Mouse (Mus musculus) ES-E14 (cell line): ENCODE data around the gene Il3. TPM values are rescaled to one million over a fixed set of nuclear protein-coding genes. Genes with fewer than 3 reads are reported as not detected.

Source experiments
- DNase-seq: peaks from one replicate; pipeline ENCODE4 v3.0.0-alpha.2; 2013; ENCODE audit warnings: low read depth, low spot score
- H3K27ac ChIP-seq: 2 replicates; pipeline ENCODE4 v1.5.1; 2012; ENCODE audit warnings: low read depth, mild to moderate bottlenecking, low read length, moderate library complexity, mixed read lengths; ENCODE audit not compliant: poor library complexity, insufficient read depth, severe bottlenecking
- H3K36me3 ChIP-seq: 2 replicates; pipeline ENCODE4 v1.6.1; 2012; ENCODE audit warnings: mild to moderate bottlenecking, low read length, moderate library complexity, mixed read lengths; ENCODE audit not compliant: control insufficient read depth, poor library complexity, insufficient read depth, severe bottlenecking
- H3K4me1 ChIP-seq, 2 experiments: fragments of 150-350 bp in 1 of 2; sonication (generic) in 1 of 2; 2 replicates each; pipeline ENCODE4 v1.6.1; 2012; ENCODE audit warnings: low read length in 2 of 2, mild to moderate bottlenecking in 1 of 2, mixed read lengths in 1 of 2; ENCODE audit not compliant: control insufficient read depth in 2 of 2, insufficient read depth in 2 of 2, poor library complexity in 1 of 2
- H3K4me3 ChIP-seq, 2 experiments: fragments of 150-350 bp in 1 of 2; sonication (generic) in 1 of 2; 2 replicates each; pipeline ENCODE4 v1.5.1; 2012; ENCODE audit warnings: low read length in 2 of 2, low read depth in 1 of 2, mild to moderate bottlenecking in 1 of 2, mixed read lengths in 1 of 2; ENCODE audit not compliant: insufficient read depth in 1 of 2, poor library complexity in 1 of 2, severe bottlenecking in 1 of 2
- H3K9ac ChIP-seq: 2 replicates; pipeline ENCODE4 v1.6.1; 2012; ENCODE audit warnings: low read depth, mild to moderate bottlenecking, low read length, mixed read lengths; ENCODE audit not compliant: poor library complexity, insufficient read depth, severe bottlenecking
- H3K9me3 ChIP-seq: fragments of 150-350 bp; sonication (generic); 2 replicates; pipeline ENCODE4 v1.6.1; 2012; ENCODE audit warnings: low read depth, mild to moderate bottlenecking, low read length; ENCODE audit not compliant: control insufficient read depth, insufficient read depth
- CHD2 ChIP-seq: IDR thresholded peaks from 2 replicates; pipeline ENCODE4 v1.6.1; 2014; ENCODE audit warnings: mild to moderate bottlenecking, low read depth, low read length, inconsistent platforms
- HCFC1 ChIP-seq: IDR thresholded peaks from 2 replicates; pipeline ENCODE4 v1.6.1; 2012; ENCODE audit warnings: low read length, inconsistent platforms, borderline replicate concordance; ENCODE audit not compliant: insufficient read depth
- MAFK ChIP-seq: IDR thresholded peaks from 2 replicates; pipeline ENCODE4 v1.6.1; 2014; ENCODE audit warnings: mild to moderate bottlenecking, low read depth, low read length, inconsistent platforms; ENCODE audit not compliant: insufficient read depth
- ZC3H11A ChIP-seq: IDR thresholded peaks from 2 replicates; pipeline ENCODE4 v1.6.1; 2012; ENCODE audit warnings: low read depth, mild to moderate bottlenecking, inconsistent platforms, low read length, borderline replicate concordance
- ZNF384 ChIP-seq: IDR thresholded peaks from 2 replicates; pipeline ENCODE4 v1.6.1; 2012; ENCODE audit warnings: low read depth, low read length, inconsistent platforms
- in situ Hi-C, 2 experiments: fragments of 600-800 bp; cut with MboI; formaldehyde crosslinking; loops; one replicate each; pipeline ENCODE4 v1.15.1; 2025; ENCODE audit warnings: low sequenced_read_pairs in 2 of 2, inconsistent platforms in 1 of 2; ENCODE audit not compliant: unreplicated experiment in 2 of 2
- total RNA-seq: library from RNA; depleted of rRNA; stranded (reverse); fragments of 300-350 nt; gene quantifications from 2 replicates; pipeline ENCODE4 v1.2.3, GENCODE M21; 2012

Il3 gene
- total RNA-seq, 1 experiment, result not detected

DNA sequence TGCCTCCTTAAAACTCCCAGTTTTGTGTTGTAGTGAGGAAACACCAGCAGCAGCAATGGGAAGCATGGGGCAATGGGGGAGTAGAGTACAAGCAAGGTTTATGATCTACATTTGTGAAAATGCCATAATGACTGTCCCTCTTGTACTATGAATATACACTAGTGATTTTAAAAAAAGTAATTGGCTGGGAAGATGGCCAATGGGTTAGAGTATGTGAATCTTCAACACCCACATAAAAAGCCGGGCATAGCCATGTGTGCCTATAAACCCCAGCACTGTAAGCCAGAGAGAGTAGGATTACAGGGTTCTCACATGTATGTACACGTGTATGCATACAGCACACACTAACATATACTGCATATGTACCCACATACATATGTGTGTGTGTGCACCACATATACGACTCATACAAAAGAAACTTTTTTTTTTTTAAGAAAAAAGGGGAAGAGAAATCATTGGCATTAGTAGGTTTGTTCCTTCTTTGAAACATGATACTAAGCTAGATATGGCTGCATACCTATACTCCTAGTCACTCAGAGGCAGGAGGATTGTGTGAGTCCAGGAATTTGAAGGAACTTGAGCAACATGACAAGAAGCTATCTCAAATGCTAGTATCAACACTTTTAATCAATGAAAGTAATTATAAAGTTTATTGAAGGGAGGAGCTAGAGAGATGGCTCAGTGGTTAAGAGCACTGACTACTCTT, 2.3 kb upstream of the Il3 start:
- H3K4me3 ChIP-seq, result no peak overlapping the region
- H3K27ac ChIP-seq, result no peak overlapping the region
- no peak for DNase-seq
- no peak overlapping the region for H3K9ac ChIP-seq
- no peaks in the 10 kb centered on the region for H3K36me3 ChIP-seq
- H3K9me3 ChIP-seq, result no peaks in the 10 kb centered on the region
- no peaks in the 10 kb centered on the region; a peak in 1 of 4 replicates for H3K4me1 ChIP-seq
- TF ChIP-seq HCFC1 (no peak), ZC3H11A (no peak), MAFK (no peak), CHD2 (no peak), ZNF384 (no peak)
- in situ Hi-C loops, result no loop called here

- Histone ChIP-seq H3K4me1 (no peaks in the 10 kb centered on the region; a peak in 1 of 4 replicates), H3K4me3 (no peak overlapping the region), H3K36me3 (no peaks in the 10 kb centered on the region), H3K9me3 (no peaks in the 10 kb centered on the region), H3K27ac (no peak overlapping the region), H3K9ac (no peak overlapping the region)
- in situ Hi-C loops, result no loop called here
- DNase-seq, result peak; percentile 70
- no peak for TF ChIP-seq ZC3H11A
These were observed 2.5 kb downstream of the Il3 start for GRCm38 (mm10) chr11:54264542-54264941.

GRCm38 (mm10) chr11:54263405-54264031, 3.6 kb downstream of the Il3 start:
- H3K27ac ChIP-seq, result no peak overlapping the region
- H3K9ac ChIP-seq, result no peak overlapping the region
- no peaks in the 10 kb centered on the region; a peak in 1 of 4 replicates for H3K4me1 ChIP-seq
- H3K4me3 ChIP-seq, result no peak overlapping the region
- H3K9me3 ChIP-seq, result no peaks in the 10 kb centered on the region
- in situ Hi-C loops, result no loop called here
- no peaks in the 10 kb centered on the region for H3K36me3 ChIP-seq
- peak; percentile 26 for DNase-seq
- TF ChIP-seq ZC3H11A (no peak), CHD2 (no peak), ZNF384 (no peak), MAFK (no peak), HCFC1 (no peak)

DNA sequence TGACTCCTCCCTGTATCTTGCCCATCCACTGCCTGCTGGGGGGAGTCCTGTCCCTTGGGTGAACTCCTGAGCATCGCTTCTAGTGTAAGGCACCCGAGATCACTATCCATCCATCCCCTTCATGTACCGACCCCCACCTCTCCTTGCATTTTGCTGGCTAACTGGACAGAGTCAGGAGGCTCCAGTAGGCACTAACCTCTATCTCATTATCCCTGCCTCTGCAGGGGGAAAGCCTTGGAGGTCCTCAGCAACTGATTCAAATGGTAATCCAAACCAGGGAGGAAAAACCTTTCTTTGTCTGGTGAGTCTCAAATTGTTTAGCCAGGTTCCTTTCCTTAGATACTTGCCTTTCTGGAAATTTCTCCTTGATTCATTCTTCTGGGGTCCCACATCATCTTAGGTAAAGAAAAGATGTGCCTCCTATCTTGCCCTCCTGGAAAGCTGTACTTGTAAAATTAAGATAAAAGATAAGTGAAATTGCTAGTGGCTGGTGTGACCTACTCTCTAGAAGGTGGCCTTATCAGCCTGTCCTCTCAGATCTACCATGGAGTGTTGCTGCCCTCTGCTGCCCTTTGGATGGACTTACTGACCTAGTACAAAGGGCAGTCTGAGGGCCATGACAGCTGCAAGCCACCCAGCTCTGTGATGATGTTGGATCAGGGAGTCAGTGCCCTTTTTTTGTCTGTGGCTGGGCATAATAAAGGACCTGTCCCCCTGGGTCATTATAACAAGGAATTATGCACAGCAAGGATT, 10.3 kb downstream of the Il3 start:
- TF ChIP-seq CHD2, result no peak
- no peak for TF ChIP-seq MAFK
- no peak for TF ChIP-seq HCFC1
- TF ChIP-seq ZC3H11A, result peak; percentile 79
- TF ChIP-seq ZNF384, result no peak
- no peaks in the 10 kb centered on the region for H3K36me3 ChIP-seq
- in situ Hi-C loops, result no loop called here

More for the DNA sequence above, 10.3 kb downstream of the Il3 start:
- Histone ChIP-seq H3K9ac (no peak overlapping the region), H3K4me1 (peaks cover 0 to 5% of the 10 kb centered on the region in 2 experiments; a peak in 1 of 4 replicates), H3K4me3 (no peak overlapping the region), H3K9me3 (no peaks in the 10 kb centered on the region), H3K27ac (no peak overlapping the region)
- DNase-seq, result peak; percentile 51
